Mouse (Mus musculus) small intestine, adult 2 months (tissue): ENCODE measurements around the gene Ephx3.

ENCODE experiments used
- CTCF ChIP-seq: fragments of 200-500 bp; IDR thresholded peaks from 2 replicates; pipeline ENCODE4 v1.5.1; 2012; ENCODE audit warnings: low read depth, mild to moderate bottlenecking, control low read depth, inconsistent platforms, low read length, moderate library complexity, mixed read lengths; ENCODE audit not compliant: insufficient replicate concordance, insufficient read length; ENCODE audit errors: extremely low read depth
- POLR2A ChIP-seq: fragments of 200-500 bp; IDR thresholded peaks from 2 replicates; pipeline ENCODE4 v1.6.1; 2012; ENCODE audit warnings: low read depth, mild to moderate bottlenecking, control low read depth, inconsistent platforms, low read length, moderate library complexity

DNA sequence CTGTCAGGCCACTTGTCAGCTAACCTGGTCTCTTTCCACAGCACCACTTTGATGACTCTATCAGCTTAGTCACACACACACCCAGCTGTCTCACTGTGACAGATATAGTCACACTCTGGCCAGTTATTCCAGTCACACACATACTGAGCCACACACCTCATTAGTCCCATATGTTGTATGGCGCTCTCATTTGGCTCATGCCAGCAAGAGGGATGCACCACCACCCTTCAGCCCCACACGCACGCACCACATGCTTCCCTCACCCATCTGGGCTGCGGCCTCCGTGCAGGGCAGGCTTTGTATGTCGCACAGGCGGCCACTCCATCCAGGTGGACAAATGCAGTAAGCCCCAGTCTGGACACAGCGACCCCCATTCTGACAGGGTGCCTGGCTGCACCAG, 42.6 kb downstream of the Ephx3 start:
- TF ChIP-seq CTCF (no peak), POLR2A (no peak)
